Mouse (Mus musculus) thymus, postnatal 25 days (tissue): ENCODE results near the gene A230072I06Rik.

Experiments
- DNase-seq: peaks from one replicate; pipeline ENCODE4 v3.0.0; 2022

A230072I06Rik gene

DNA sequence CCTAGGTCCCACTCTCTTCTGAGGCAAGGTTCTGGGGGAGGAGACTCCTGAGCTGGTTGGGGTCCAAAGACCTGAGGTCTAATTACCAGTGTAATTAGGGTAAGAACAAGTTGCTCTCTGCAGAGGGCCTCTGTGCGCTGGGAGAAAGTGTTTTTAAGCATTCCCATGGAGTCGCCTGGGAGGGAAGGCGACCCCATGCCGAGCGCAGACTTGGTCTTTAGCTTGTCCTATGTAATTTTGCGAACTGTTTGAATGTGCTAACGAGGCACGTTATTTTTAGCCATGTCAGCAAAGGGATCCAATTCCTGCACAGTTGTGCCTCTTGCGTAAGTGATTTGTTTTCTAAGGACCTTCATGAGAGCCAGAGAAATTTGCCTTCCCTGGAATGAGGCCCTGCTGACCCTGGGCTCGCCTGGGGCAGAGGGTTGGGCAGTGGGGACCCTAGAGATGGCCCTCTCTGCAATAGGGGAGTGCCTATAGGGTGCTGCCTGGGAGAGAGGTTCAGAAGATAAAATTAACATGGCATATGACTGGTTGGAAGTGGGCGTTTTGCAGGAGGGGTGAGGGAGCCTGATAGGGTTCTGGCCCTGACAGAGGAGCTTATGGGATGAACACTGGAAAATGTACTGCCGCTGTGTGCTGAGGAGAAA, at the start of gene A230072I06Rik:
TSS of gene A230072I06Rik (plus strand) at position 157 of the 650 bp plus-strand sequence.
- no peak for DNase-seq

DNA sequence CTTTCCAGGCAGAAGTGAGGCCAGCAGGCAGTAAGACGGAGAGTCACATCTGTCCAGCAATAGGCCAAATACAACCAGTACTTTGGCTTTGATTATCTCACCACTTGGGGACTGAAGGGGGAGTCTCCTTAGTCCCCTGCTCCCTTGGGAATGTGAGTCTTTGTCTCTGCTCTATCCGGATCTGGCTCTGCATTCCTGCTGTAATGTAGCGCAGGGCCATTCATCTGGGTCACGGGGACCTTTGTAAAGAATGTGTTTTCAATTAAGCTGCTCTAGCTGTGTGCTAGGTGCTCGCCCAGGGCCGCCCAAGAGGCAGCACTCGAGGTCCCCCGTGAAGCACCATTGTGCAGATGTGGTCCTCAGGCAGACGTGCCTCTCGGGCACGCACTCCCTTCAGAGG, 44.6 kb upstream of the A230072I06Rik start:
- no peak for DNase-seq

DNA sequence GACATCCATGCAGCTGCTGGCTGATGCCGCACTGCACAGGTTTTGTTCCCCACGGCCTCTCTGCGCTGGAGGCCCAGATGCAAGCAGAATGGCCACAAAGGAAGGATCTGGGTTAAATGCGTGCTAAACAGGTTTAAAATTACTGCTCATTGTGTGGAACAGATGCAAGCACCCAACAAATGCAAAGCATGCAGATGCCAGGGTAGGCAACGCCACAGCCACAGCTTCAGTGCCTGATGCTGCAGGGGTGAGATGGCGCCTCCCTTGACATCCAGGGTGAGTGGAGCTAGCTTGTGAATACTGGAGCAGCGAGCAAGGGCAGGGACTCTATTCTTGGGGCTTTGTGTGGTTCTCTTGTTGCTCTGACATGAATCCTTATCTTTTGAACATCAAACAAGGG, 39.8 kb upstream of the A230072I06Rik start:
- no peak for DNase-seq

DNA sequence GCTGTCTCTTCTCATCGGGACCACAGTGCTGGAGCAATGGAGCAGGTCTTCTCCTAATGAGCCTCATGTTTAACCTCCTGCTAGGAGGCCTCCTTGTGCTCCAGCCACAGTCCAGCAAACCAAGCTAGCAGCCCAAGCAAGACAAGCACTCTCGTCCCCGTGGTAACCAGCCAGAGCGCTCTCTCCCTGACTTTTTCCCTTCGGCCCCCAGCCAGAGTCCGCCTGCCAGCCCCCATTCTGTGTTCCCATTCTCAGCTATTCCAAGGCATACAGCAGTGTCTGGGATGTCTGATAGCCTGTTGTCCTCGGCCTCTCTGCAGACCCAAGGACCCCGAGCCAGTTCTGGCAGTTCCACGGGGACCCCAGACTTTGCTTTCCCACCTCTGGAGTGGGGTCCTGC, 38.5 kb upstream of the A230072I06Rik start:
- no peak for DNase-seq

DNA sequence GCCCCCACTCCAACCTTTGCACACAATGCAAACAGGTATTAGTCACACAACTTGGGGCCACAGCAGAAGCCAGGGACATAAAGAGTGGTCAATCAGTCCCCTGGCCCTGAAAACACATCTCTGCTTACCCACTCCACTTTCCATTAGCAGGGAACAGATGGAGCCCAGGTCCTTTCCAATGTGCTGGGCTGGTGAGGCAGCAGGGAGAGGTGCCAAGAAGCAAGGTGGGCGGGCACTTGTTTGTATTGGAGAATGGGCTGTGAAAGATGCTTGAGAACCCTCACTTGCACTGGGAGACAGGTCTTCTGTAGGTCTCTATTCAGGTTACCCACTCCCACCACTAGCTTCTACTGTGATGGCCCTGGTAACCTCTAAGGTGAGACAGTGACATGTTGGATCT, 34.9 kb upstream of the A230072I06Rik start:
- no peak for DNase-seq

DNA sequence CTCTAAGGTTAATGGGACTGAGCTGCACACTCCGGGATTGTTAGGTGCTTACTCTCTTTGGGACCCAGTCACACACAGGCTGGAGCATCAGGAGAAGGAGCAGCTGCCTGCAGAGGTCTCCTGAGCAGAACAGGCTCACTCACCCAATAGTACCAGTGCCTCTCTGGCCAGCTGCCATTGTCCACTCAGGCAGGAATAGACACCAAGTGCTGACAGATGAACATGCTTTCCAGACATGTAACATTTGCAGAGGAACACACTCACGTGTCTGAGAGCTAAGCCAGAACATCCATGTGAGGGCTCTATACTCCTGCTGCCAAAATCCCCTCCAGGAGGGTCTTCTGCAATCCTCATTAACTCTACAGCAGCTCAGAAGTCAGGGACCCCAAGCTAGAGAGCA, 18.7 kb upstream of the A230072I06Rik start:
- DNase-seq = no peak

DNA sequence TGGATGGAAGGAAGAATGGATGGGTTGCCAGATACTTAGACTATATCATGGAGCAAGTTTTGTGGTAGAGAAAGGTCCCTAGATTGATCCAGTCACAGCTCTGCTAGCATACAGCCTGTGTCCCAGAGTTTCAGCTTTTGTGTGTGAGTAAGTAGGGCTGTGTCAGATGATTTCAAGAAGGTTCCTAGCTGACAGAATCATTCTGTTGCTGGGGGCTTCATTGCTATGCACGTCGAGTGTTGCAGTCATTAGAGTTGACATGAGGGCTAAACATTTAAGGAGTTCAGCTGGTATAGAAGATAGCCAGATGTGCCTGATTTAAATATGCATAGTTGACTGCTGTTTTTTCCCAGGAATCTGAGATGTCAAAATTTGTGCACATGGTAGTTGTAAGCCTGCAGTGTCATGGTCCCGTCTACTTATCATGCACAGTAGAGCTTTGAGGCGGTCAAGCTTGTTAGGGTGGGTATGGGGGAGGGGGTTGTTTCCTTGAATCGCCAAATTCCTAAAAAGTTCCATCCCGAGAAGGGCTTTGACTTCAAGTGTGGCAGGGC, 18.1 kb upstream of the A230072I06Rik start:
- DNase-seq = no peak

DNA sequence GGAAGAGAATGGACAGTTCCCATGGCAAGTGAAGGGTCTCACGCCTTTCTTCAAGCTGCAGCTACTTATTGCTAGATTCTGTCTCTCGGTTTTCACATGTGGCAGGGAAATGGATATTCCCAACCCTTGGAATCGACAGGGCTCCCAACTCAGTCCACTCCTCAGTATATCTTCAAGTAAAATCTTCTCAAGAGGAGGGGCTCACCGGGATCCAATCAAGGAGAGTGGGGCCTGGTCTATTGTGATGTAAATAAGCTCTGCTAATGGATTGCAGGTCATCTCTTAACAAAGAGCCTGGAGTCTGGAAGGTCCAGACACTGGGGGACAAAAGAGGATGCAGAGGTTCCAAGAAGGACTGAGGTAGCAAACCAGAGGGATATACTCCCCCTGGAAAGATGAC, 17.1 kb upstream of the A230072I06Rik start:
- no peak for DNase-seq

DNA sequence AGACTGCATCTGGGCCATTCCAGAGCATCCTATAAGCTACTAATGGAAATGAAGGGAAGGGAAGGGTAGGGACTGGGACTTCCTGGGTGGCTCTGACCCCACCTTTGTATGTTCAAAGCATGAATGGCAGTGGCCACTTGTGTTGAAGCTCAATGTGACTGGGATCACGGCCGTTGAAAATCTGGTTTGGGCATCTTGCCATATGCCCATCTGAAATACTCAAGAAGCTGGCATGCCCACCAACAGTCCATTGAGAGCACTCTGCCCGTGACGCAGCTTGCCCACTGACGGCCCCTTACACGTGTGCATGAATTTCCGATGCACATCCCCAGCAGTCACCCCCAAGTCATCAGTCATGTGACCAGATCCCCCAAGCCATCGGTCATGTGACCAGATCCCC, 13.6 kb upstream of the A230072I06Rik start:
- DNase-seq = no peak

DNA sequence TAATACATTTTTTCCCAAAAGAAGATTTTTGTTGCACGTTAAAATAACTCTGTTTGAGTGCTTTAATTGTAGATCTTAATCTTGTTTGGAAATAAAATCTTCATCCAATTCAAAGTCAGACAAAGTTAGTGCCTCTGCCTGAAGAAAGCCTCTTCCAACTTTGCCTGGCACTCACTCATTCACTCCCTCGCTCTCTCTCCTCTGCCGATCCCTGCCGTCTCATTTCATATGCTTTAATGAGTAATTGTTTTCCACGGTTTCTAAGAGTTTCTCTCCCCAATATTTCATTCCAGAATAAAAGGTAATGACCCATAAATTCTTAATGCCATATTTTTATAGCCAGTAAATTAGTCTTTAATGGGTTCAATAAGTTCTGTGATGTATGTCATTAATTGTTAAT, 10.8 kb upstream of the A230072I06Rik start:
- no peak for DNase-seq

DNA sequence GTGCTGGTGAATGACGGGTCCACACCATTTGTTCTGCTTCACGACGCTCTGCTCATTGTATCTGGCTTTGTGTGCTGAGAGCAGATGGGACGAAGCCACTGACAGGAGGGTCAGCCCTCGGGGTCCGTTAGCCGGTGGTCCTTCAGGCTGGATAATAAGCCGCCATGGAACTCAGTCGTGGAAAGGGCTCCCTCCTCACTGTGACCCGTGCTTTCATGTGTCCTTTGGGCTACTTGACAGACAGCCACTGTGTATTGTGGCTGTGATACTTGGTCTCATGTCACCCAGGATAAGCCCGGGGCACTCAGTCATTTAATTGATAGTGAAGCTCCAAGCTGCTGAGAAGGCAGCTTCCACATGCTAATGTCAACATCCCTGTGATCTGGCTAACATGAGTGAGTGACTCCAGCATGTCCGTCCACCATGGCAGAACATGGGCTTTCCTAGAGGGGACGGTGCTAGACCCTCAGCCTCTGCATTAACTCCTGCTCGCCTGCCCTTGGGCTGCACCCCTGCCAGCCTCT, 10.3 kb upstream of the A230072I06Rik start:
- DNase-seq = no peak

DNA sequence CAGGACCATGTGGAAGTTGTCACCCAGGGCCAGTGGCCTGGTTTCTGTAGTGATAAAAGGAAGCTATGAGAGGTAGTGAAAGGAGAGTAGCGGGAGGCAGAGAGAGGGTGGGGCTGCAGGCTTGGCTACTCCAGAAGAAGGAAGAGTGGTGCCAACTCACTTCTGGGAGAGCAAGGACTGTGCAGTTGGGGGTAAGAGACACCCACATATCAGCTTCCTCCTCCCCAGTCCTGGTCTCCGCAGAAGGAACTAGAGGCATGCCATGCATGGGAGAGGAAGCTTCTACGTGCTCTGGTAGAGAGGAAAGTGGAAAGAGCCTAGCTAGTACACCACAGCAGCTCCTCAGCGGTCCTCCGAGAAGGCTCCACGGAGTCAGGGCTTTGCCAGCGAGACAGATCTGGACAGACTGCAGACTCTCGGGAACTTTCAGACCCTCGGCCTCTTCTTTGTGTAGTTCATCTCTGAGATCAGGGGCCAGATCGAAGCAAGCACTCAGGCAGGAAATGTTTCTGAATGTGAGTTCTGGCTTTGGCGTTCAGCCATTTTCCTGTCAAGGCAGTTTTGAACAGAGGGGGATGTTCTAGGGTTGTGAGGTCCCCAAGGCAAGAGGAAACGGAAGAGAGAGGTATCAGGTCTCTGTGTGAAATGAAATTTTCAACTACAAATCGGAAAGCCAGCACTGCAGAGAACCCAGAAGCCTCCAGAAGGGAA, 1.0 kb downstream of the A230072I06Rik start:
- no peak for DNase-seq

DNA sequence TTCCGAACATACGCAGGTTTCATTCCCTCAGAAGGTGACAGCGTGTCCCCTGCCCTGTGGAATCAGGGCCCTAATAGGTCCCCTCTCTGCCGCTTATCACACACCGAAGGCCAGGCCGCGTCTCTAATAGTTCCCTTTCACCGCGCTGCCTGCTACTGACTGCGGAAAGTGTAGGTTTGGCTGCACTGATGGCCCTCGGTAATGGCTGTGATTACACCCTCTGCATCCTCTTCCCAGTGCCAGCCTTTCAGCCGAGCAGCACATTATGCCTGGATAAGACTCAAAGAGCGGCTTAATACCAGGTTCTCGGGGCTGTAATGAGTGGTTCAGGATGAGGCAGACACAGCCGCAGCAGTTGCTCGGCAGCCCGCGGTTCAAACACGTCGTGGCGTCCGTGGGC, 3.5 kb downstream of the A230072I06Rik start:
- DNase-seq = no peak

DNA sequence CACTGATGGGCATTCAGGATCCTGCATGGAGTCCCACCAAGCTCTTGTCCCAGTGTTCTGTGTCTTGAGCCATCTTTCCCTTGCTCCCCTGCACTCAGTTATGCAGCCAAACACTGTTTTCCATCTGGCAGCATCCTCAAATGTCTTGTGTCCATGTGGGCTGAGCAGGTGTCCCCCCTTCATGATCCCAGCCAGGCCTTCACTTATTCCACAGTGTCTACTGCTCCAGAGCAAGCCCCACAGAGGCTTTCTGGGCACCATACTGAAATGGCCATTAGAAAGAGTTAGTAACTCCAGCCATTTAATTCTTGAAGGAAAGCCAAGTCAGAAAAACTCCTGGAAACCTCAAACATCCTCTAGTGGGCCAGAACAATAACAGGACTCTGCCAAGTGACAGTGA, 11.9 kb downstream of the A230072I06Rik start:
- no peak for DNase-seq

DNA sequence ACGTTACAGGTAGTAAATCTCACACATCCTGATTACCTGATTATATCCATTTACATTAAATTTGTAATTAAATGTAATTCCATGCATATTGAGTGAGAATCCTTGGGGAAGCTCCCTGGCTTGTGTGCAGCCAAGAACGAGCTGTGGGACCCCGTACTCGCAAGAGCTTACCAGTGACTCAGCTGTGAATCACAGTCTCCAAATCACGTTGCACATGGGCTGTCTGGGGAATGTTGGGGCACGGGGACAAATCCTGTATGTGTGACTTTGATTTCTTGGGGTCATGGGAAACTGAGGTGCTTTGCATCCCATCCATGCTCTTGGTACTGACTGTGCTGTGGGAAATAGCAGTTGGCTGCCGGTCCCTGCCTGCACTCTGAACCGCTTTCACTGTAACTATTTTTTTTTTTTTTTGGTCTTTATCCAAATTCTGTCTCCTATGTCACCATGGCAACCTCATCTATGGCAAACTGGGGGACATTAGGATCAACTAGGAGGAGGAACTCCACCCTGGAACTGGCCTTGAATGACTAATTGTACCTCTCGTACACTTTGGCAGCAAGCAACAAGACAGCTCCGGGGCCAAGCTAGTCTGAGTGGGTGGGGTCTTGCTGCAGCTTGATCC, 19.8 kb downstream of the A230072I06Rik start:
- no peak for DNase-seq

DNA sequence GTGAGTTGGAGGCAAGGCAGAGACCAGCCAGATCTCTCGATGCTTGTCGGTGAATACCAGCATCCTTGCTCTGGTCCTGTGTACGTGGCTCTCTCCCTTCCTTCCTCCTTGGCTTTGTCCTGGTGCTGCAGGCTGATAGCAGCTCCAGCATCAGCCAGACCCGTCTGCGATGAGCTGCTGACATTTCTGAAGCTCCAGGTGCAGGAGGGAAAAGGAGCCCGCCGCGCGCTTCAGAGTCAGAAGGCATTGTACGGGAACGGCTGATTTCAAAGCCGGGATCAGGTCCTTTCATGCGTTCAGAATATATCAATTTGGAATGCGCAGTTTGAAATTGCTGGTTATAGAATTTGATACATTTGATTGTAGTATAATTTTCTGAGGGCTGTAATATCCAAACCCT, 23.4 kb downstream of the A230072I06Rik start:
- DNase-seq = no peak

DNA sequence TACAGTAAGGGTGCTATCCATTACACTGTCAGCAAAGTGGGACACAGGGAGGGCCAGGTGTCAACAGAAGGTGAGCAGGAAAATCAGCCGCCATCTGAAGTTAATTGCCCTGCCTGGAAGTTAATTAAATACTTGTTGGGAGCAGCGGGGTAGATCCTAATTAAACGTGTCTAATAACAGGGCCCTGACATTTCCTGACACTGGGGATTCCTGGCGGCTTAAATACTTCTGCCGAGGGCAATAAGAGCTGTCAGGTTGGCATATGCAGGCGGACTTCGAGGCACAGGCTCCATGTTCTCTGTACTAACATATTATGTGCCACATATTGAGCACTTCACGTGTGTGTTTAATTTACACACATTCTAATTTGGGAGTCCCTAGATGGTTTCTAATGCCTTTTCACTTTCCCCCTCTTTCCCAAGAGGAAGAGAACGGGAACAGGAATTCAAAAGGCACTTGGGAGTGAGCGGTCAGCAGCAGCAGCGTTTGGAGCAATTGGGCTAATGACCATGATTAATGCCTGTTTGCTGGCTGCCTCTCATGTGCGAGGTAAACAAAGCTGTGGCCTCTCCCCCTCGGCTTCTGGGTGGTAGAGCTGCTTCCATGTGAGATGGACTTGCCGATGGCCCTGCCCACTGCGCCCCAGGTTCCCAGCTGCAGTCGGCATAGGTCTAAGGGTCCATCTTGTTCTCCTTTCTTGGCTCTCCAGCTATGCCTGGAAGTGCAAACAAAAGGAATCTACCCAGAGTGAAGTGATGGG, 34.5 kb downstream of the A230072I06Rik start:
- no peak for DNase-seq

DNA sequence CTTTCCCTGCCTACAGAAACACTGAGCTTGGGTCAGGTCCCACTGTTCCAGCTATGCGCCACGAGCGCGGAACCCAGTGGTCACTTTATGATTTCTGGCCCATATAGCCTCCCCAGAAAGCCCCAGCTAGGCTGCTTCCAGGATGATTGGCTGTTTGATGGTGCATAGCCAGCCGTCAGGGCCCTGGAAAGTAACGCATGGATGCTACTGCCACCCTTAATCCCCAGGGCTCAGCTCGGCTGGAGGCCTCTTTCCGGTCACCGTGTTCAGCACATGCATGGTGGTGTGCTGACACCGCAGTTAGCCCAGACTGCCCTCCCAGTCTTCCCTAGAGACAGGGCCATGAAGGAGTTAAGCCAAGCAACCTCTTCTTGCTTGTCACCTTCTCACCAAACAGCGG, 35.6 kb downstream of the A230072I06Rik start:
- no peak for DNase-seq

DNA sequence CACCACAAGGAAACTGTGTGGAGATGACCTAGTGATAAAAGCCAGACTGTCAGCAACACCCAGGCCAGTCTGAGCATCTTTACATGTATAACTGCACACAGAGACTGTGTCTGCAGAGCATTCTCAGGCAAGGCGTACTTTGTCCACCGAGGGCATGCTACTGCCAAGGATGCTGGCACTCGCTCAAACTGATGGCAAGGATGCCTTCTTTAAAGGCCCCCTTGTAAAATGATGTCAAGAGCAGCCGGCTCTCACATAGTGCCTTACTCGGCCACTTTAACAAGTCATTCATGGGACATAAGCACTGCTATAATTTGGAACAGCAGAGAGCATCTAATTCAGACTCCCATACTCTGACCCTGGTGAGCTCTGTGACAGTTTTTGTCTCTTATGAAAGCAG, 36.6 kb downstream of the A230072I06Rik start:
- DNase-seq = no peak

DNA sequence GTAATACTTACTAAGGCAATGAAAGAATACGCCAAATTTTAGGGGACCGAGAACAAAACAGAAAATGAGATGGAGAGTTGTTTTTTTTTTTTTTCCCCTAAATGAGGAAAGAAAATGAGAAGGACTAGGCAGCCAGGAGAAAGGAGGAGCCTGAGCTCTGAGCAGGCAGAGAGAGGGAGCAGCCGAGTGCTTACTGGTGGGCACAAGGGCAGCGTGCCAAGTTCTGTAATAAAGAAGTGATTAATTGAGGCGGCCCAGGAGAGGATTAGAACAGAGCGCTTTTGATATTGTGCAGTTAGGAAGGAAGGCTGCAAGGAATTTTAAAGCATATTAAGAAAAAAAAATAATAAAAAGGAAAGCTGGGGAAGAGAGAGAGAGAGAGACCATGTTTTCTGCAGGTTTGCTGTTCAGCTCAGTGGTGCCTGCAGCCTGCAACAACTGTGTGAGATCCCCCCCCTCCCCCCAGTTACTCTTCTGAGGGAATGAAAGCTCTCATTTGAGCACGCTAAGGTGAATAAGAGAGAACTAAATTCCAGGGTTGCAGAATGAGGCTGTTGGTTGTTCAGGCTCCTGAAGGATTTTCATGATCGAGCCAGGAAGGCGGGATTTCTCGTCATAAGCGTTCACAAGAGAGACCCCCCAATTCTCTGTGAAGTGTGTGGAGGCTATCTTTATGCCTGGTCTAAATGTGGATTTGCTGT, 41.3 kb downstream of the A230072I06Rik start:
- no peak for DNase-seq

DNA sequence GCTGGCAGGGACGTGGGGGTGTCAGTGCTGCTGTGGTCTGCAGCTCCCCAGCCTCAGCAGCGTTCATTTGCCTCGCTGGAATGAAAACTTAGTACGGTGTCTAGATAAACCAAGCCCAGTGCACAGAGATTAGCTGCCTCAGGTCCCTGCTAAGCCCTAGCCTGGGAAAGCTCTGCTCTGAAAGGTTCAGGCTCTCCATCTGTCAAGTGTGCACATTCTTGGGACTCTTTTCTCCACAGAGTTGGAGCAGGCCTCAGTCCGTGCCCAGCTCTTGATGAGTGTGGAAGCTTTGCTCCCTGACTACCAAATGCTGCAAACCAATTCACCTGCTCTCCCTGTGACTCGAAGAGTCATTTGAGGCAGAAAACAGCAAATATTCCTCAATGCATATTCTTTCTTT, 43.5 kb downstream of the A230072I06Rik start:
- no peak for DNase-seq

DNA sequence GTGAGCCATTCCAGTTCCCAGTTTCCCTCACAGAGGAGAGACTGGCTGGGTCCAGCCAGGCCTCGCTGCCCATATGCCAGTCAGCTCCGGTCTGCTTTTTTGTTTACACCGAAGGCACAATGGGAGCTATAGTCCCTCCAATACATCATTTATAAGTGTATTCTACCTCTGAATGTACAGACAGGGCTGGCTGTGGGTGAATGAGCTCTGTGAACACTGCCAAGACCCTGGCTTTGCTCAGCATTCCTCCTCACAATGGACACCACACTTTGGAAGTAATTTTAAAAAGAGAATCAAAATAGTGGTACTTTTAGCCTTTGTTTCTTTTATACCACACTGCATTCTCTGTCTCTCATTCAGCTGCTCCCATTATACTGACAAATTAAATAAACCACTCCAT, 44.6 kb downstream of the A230072I06Rik start:
- no peak for DNase-seq
